Mouse (Mus musculus): Measurements from ENCODE around the gene Clpx. TPM values are rescaled to one million over a fixed set of nuclear protein-coding genes. Genes with fewer than 3 reads are reported as not detected.
A peak's percentile ranks its signal among the peaks of the same experiment; 100 is the strongest.
"Not testable (repeated sequence)": the region's sequence is repeated elsewhere in the genome, so short reads cannot be mapped to it uniquely, and the experiment has no call there.

Clpx gene
- polyA plus RNA-seq, 1 experiment from 2014 or later = 25.2 TPM

GRCm38 (mm10) chr9:65303586-65303985 is 9.5 kb downstream of the Clpx start:
- H3K4me3 ChIP-seq (ENCODE audit: inconsistent target) = no peak overlapping the region
- peaks cover 34% of the 10 kb centered on the region for H3K36me3 ChIP-seq (ENCODE audit: inconsistent target)
- peaks cover 32% of the 10 kb centered on the region for H3K79me2 ChIP-seq (ENCODE audit: inconsistent target)
- 85% methylated on average over 4 of the region's 4 CpGs for WGBS (ENCODE audit: missing documents)
- H3K27ac ChIP-seq = peak overlapping the region; percentile 21

GRCm38 (mm10) chr9:65304300-65304699 is 10.2 kb downstream of the Clpx start:
- Histone ChIP-seq H3K27ac (no peak overlapping the region), H3K36me3 (ENCODE audit: inconsistent target) (peaks cover 39% of the 10 kb centered on the region), H3K79me2 (ENCODE audit: inconsistent target) (peaks cover 25% of the 10 kb centered on the region; the same call in 1 of the 2 replicates), H3K4me3 (ENCODE audit: inconsistent target) (no peak overlapping the region)
- WGBS (ENCODE audit: missing documents) = 100% methylated on average over 4 of the region's 4 CpGs

GRCm38 (mm10) chr9:65306672-65307071 is 12.6 kb downstream of the Clpx start:
- 91% methylated on average over 2 of the region's 2 CpGs for WGBS (ENCODE audit: missing documents)
- H3K36me3 ChIP-seq (ENCODE audit: inconsistent target) = peaks cover 24% of the 10 kb centered on the region
- no peak overlapping the region for H3K27ac ChIP-seq
- no peak overlapping the region for H3K4me3 ChIP-seq (ENCODE audit: inconsistent target)
- H3K79me2 ChIP-seq (ENCODE audit: inconsistent target) = peaks cover 19% of the 10 kb centered on the region; the same call in 1 of the 2 replicates

GRCm38 (mm10) chr9:65308011-65308410 is 14.0 kb downstream of the Clpx start:
- H3K79me2 ChIP-seq (ENCODE audit: inconsistent target) = peaks cover 19% of the 10 kb centered on the region; the same call in 1 of the 2 replicates
- 88% methylated on average over 1 of the region's 1 CpGs for WGBS (ENCODE audit: missing documents)
- no peak overlapping the region for H3K4me3 ChIP-seq (ENCODE audit: inconsistent target)
- peaks cover 25% of the 10 kb centered on the region for H3K36me3 ChIP-seq (ENCODE audit: inconsistent target)
- H3K27ac ChIP-seq = no peak overlapping the region

- 94% methylated on average over 4 of the region's 4 CpGs for WGBS (ENCODE audit: missing documents)
- no peak overlapping the region for H3K4me3 ChIP-seq (ENCODE audit: inconsistent target)
- H3K27ac ChIP-seq = no peak overlapping the region
- H3K36me3 ChIP-seq (ENCODE audit: inconsistent target) = peaks cover 45% of the 10 kb centered on the region
- H3K79me2 ChIP-seq (ENCODE audit: inconsistent target) = no peaks in the 10 kb centered on the region
Measured at GRCm38 (mm10) chr9:65312669-65313357, 18.8 kb downstream of the Clpx start.

- Histone ChIP-seq H3K36me3 (ENCODE audit: inconsistent target) (peaks cover 47% of the 10 kb centered on the region), H3K79me2 (ENCODE audit: inconsistent target) (no peaks in the 10 kb centered on the region), H3K27ac (no peak overlapping the region), H3K4me3 (ENCODE audit: inconsistent target) (no peak overlapping the region)
- WGBS (ENCODE audit: missing documents) = 100% methylated on average over 1 of the region's 1 CpGs
Measured at GRCm38 (mm10) chr9:65313846-65314245, 19.8 kb downstream of the Clpx start.

GRCm38 (mm10) chr9:65322255-65322900 is 28.3 kb downstream of the Clpx start:
- peaks cover 80% of the 10 kb centered on the region for H3K36me3 ChIP-seq (ENCODE audit: inconsistent target)
- H3K79me2 ChIP-seq (ENCODE audit: inconsistent target) = no peaks in the 10 kb centered on the region
- no peak overlapping the region for H3K27ac ChIP-seq
- no peak overlapping the region for H3K4me3 ChIP-seq (ENCODE audit: inconsistent target)
- WGBS (ENCODE audit: missing documents) = 95% methylated on average over 11 of the region's 11 CpGs

GRCm38 (mm10) chr9:65325971-65326370 is 31.9 kb downstream of the Clpx start:
- Histone ChIP-seq H3K27ac (no peak overlapping the region), H3K36me3 (ENCODE audit: inconsistent target) (peaks cover 76% of the 10 kb centered on the region), H3K4me3 (ENCODE audit: inconsistent target) (no peak overlapping the region), H3K79me2 (ENCODE audit: inconsistent target) (no peaks in the 10 kb centered on the region)

GRCm38 (mm10) chr9:65327371-65327770 is 33.3 kb downstream of the Clpx start:
- Histone ChIP-seq H3K36me3 (ENCODE audit: inconsistent target) (peaks cover 62% of the 10 kb centered on the region), H3K4me3 (ENCODE audit: inconsistent target) (no peak overlapping the region), H3K79me2 (ENCODE audit: inconsistent target) (no peaks in the 10 kb centered on the region), H3K27ac (no peak overlapping the region)
- 97% methylated on average over 2 of the region's 2 CpGs for WGBS (ENCODE audit: missing documents)

- H3K27ac ChIP-seq = no peak overlapping the region
- H3K36me3 ChIP-seq (ENCODE audit: inconsistent target) = peaks cover 15% of the 10 kb centered on the region; the same call in 1 of the 2 replicates
- H3K79me2 ChIP-seq (ENCODE audit: inconsistent target) = no peaks in the 10 kb centered on the region
- WGBS (ENCODE audit: missing documents) = 96% methylated on average over 5 of the region's 5 CpGs
- H3K4me3 ChIP-seq (ENCODE audit: inconsistent target) = no peak overlapping the region
Measured at GRCm38 (mm10) chr9:65333958-65334357, 39.9 kb downstream of the Clpx start.

GRCm38 (mm10) chr9:65339146-65339545 is 45.1 kb downstream of the Clpx start:
- 93% methylated on average over 4 of the region's 4 CpGs for WGBS (ENCODE audit: missing documents)
- no peaks in the 10 kb centered on the region for H3K36me3 ChIP-seq (ENCODE audit: inconsistent target)
- no peaks in the 10 kb centered on the region for H3K79me2 ChIP-seq (ENCODE audit: inconsistent target)
- no peak overlapping the region for H3K4me3 ChIP-seq (ENCODE audit: inconsistent target)
- H3K27ac ChIP-seq = no peak overlapping the region

GRCm38 (mm10) chr9:65340414-65340813 is 46.4 kb downstream of the Clpx start:
- no peaks in the 10 kb centered on the region for H3K79me2 ChIP-seq (ENCODE audit: inconsistent target)
- 96% methylated on average over 2 of the region's 2 CpGs for WGBS (ENCODE audit: missing documents)
- no peak overlapping the region for H3K4me3 ChIP-seq (ENCODE audit: inconsistent target)
- no peak overlapping the region for H3K27ac ChIP-seq
- no peaks in the 10 kb centered on the region for H3K36me3 ChIP-seq (ENCODE audit: inconsistent target)

GRCm38 (mm10) chr9:65345439-65345838 is 51.4 kb downstream of the Clpx start:
- Histone ChIP-seq H3K27ac (peak overlapping the region; percentile 54), H3K79me2 (ENCODE audit: inconsistent target) (peaks cover 36% of the 10 kb centered on the region), H3K4me3 (ENCODE audit: inconsistent target) (peak overlapping the region; percentile 36)
- 81% methylated on average over 11 of the region's 11 CpGs for WGBS (ENCODE audit: missing documents)
- H3K36me3 ChIP-seq (ENCODE audit: inconsistent target) = not testable (repeated sequence)

GRCm38 (mm10) chr9:65345854-65346475 is 51.9 kb downstream of the Clpx start, which contains the start of gene Pdcd7:
Gene Pdcd7 (plus strand): TSS chr9:65346104.
- WGBS (ENCODE audit: missing documents) = 1% methylated on average over 41 of the region's 59 CpGs
- Histone ChIP-seq H3K36me3 (ENCODE audit: inconsistent target) (no peaks in the 10 kb centered on the region), H3K27ac (peak within 1 kb of the TSS; percentile 54), H3K4me3 (ENCODE audit: inconsistent target) (peak within 1 kb of the TSS; percentile 60), H3K79me2 (ENCODE audit: inconsistent target) (peaks cover 41% of the 10 kb centered on the region)

Data from macrophage (primary cell).